Mouse (Mus musculus): ENCODE measurements around the gene Cacna1d. TPM values are rescaled to one million over a fixed set of nuclear protein-coding genes. Genes with fewer than 3 reads are reported as not detected.

Cacna1d gene
- total RNA-seq, 2 experiments from 2014 or later = 52.3 to 56.0 TPM

DNA sequence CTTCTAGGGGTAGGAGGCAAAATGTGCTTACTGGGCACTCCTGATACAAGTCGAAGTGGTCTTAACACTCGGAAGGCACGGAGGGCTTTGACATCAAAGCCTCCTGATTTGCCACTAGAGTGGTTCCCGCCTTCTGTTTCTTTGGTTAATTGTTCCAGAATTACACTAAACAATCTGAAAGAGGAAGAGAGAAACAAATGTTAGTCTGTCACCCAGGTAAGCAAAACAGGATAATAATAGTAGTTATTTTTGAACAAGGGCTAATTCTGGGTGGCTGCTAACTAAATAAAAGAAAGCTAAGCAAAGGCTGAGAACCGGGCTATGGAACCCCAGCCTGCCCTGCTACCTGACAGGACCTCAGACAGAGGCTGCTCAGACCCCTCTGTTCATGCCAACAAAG is 307.2 kb downstream of the Cacna1d start:
- no peak for DNase-seq (ENCODE audit: extremely low spot score in 1 of 2, low spot score in 2 of 2)
- H3K4me3 ChIP-seq = no peak overlapping the region
- intact Hi-C loops (cut with DNase I) = no loop called here
- TF ChIP-seq CTCF (IDR thresholded peaks at IDR 0.05) = no peak
- no peak overlapping the region for H3K27ac ChIP-seq

DNA sequence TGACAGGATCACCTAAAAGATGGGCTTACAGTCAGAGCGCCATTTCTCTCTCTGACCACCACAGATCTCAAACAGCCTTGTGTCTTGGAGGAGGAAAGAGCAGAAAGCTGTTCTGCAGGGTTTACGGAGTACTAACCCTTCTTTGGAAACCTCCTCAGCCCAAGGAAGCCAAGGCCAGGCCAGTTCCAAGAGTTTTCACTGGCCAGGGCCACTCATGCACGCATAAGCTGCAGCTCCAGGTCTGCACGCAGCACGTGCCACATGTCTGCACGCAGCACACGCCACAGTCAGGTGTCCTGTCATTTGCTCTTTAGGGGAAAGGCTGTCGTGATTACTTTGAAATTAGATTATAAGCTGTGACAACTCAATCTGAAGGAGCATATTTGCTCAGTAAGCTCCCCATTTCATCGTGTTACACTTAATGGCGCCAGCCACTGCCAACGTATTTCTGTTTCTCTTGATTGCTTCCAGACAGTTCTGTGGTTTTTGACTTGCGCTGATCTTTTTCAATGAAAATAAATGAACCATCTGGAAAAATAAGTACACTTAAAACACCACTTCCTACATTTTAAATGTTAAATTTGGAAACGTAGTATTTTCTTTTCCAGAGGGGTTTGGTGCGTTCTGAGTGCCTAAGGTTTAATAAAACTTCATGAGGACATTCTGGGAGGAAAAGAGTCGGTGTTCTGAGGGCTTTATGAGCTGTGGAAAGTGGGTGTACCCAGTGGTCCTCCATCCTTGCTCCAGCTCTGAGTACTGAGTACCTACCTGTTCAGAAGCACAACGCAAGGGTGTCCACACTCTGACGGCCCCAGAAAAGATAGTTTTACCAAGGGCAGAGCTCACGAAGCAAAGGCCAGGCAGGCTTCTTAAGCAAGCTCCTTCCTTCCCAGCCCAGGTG is 308.4 kb downstream of the Cacna1d start:
- Histone ChIP-seq H3K4me3 (no peak overlapping the region), H3K27ac (no peak overlapping the region)
- TF ChIP-seq CTCF (IDR thresholded peaks at IDR 0.05) = no peak
- intact Hi-C loops (cut with DNase I) = no loop called here
- DNase-seq (ENCODE audit: extremely low spot score in 1 of 2, low spot score in 2 of 2) = no peak

DNA sequence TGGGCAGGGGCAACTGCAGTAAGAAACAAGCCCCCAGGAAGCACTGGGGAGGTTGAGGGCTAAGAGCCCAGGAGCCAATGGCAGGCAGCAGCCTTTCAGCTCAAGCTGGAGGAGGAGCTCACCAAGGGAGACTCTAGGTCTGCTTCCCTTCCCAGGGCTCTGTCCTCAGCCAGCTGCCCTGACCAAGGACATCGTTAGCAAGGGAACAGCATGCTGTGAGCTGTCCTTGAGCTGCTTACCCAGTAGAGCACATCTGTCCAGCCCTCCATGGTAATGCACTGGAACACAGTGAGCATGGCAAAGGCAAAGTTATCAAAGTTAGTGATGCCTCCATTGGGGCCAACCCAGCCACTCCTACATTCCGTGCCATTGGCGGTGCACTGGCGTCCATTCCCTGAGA is 312.9 kb downstream of the Cacna1d start:
- no peak for TF ChIP-seq CTCF (IDR thresholded peaks at IDR 0.05)
- no peak for DNase-seq (ENCODE audit: extremely low spot score in 1 of 2, low spot score in 2 of 2)
- Histone ChIP-seq H3K27ac (no peak overlapping the region), H3K4me3 (no peak overlapping the region)
- intact Hi-C loops (cut with DNase I) = no loop called here

DNA sequence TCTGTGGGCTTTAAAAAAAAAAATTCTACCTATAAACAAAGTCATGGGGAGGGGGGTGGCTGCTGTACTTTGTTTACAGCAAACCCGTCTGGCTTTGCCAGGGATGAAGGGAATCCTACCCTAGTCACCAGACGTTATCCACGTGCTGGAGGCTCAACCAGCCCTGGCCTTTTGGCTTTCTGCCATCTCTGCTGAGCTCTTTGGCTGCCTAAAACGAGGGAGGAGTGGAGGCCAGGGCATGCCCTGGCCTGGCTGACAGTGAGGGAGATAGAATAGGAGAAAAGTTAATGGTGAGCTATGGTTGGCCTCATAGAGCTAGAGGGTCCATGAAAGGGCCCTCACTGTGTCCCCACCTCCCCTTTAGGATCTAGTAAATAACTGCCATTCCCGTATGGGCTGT is 313.4 kb downstream of the Cacna1d start:
- intact Hi-C loops (cut with DNase I) = no loop called here
- Histone ChIP-seq H3K4me3 (no peak overlapping the region), H3K27ac (no peak overlapping the region)
- no peak for TF ChIP-seq CTCF (IDR thresholded peaks at IDR 0.05)
- no peak for DNase-seq (ENCODE audit: extremely low spot score in 1 of 2, low spot score in 2 of 2)

DNA sequence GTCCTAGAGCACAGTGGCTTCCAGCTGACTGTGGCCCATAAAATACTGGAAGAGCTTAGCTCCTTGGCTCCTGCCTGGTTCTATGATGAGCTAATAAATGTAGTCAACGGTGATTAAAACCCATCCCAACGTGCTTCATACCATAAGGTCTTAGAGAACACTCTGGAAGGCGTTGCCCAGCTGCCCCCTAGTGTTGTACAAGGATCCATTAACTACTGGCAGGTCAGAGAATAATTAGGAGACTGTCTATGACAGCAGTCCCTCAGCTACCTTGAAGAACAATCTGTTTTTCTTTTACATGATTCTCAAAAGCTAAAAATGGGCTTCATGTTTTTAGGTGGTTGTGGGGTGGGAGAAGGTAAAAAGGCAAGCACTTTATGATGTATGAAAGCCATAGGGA is 315.9 kb downstream of the Cacna1d start:
- Histone ChIP-seq H3K27ac (no peak overlapping the region), H3K4me3 (no peak overlapping the region)
- DNase-seq (ENCODE audit: extremely low spot score in 1 of 2, low spot score in 2 of 2) = no peak
- TF ChIP-seq CTCF (IDR thresholded peaks at IDR 0.05) = no peak; the same call in 1 of the 2 replicates
- intact Hi-C loops (cut with DNase I) = no loop called here

DNA sequence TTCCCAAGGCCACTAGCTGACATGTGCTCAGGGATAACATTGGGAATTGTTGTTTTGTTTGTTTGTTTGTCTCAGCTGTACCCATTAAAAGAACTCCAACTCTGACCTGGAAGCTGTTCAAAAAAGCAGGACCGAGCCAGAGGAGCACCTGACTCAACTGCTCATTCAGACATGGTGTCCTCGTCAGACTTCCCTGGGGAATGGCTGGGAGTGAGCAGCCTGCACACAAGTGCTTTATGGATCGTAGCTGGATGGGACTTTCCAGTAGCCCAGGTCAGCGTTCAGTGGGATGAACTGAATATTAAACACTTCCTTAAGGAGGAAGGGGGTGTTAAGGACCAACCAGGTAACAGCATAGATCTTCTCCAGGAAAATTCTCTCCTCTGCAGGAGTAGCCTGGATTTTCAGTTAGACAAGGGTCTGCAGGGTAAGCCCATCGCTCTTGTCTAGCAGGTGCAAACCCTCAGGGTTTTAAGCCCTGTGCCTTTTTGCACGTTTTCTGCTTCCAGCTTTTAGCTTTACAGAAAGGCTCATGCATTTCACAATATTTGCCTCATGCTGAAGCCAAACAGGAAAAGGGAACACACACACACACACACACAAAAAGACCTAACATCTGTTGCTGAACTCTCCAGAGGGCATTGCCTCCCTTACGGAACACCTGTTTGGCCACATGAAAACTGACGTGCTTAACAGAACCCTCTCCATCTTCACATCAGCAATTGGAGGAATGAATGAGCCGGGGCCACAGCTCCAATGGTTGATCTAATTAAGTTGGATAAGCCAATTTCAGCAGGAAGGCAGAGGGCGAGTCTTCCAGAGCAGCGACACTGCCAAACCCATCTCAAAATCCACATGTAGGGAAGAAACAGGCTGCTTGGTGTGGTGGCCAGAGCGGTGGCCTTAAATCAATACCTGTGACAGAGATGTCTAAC is 318.2 kb downstream of the Cacna1d start:
- DNase-seq (ENCODE audit: extremely low spot score in 1 of 2, low spot score in 2 of 2) = no peak
- Histone ChIP-seq H3K27ac (no peak overlapping the region), H3K4me3 (no peak overlapping the region)
- intact Hi-C loops (cut with DNase I) = no loop called here
- no peak for TF ChIP-seq CTCF (IDR thresholded peaks at IDR 0.05)

DNA sequence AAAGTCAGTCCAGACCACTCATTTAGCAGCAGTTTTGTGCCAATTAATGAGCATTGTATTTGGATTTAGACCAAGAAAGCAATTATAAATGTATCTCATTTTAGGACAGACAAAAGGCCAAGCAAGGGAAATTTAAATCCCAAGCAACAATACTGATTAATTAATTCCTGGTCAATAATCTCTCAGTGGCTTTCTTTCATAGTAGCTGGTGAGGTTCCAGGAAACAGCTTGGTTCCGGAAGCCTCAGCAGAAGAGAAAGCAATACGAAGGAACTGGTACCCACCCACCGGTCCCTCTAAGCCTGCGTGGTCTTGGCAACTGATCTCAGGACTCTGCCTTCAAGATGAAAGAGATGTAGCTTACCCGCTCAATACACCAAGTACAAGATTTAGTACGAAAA is 319.7 kb downstream of the Cacna1d start:
- no peak for DNase-seq (ENCODE audit: extremely low spot score in 1 of 2, low spot score in 2 of 2)
- intact Hi-C loops (cut with DNase I) = no loop called here
- no peak for TF ChIP-seq CTCF (IDR thresholded peaks at IDR 0.05)
- Histone ChIP-seq H3K4me3 (no peak overlapping the region), H3K27ac (no peak overlapping the region)

DNA sequence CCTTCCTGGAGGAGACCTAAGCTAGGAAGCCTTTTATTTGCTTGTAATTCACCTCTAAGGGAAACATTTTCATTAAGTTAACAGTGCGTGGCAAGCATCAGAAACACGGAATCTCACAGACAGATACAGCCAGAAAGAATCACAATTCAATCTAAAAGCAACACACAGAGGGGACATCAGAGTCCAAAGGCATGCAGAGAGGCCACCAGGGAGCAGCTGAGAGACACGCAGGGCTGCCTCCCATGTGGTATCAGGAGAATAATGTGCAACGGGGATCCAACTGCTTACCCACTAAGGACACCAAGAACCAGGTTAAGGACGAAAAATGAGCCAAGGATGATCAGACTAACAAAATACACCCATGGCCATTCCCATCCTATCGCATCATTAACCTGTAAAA is 320.2 kb downstream of the Cacna1d start:
- intact Hi-C loops (cut with DNase I) = no loop called here
- no peak; the same call in 1 of the 2 replicates for TF ChIP-seq CTCF (IDR thresholded peaks at IDR 0.05)
- DNase-seq (ENCODE audit: extremely low spot score in 1 of 2, low spot score in 2 of 2) = no peak
- no peak overlapping the region for H3K4me3 ChIP-seq
- H3K27ac ChIP-seq = no peak overlapping the region

DNA sequence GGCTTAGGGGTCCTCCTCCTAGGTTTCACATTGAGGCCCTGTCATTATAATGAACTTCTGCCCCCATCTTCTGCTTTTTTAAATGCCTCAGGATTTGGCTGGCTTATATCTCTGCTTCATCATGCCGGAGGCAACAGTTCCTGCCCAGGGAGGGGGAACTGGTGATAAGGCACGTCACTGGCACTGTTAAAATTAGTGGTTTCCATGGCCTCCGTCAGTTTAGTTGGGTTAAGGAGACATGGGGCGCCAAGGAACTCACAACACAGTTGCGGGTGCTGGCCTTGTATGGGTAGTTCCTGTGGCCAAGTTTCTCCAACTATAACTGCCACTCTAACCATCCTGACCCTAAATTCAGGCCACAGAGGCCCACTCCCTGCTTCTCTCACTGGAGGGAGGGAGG is 321.8 kb downstream of the Cacna1d start:
- Histone ChIP-seq H3K4me3 (no peak overlapping the region), H3K27ac (0 out of 2 replicates have a peak overlapping the region, but pooled peaks have one; percentile 8)
- intact Hi-C loops (cut with DNase I) = no loop called here
- TF ChIP-seq CTCF (IDR thresholded peaks at IDR 0.05) = no peak
- DNase-seq (ENCODE audit: extremely low spot score in 1 of 2, low spot score in 2 of 2) = no peak

DNA sequence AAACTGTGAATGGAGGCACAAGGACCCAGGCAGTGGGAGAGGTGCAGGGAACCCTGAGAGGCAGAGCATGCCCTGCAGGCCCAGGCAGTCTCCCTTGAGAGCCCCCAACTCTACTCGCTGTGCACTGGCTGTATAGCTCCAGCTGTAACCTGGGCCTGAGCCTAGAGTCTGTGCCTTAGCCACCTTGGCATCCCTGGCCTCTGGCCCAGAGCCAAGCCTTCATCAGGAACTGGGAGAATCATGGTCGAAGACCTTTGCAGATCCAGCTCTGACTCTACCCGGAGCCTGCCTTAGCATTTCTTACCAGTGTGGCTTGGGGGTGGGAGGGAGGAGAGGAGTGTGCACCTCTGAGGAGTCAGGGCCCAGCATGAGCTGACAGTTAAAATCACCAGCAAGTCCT is 322.4 kb downstream of the Cacna1d start:
- no peak for TF ChIP-seq CTCF (IDR thresholded peaks at IDR 0.05)
- intact Hi-C loops (cut with DNase I) = no loop called here

DNA sequence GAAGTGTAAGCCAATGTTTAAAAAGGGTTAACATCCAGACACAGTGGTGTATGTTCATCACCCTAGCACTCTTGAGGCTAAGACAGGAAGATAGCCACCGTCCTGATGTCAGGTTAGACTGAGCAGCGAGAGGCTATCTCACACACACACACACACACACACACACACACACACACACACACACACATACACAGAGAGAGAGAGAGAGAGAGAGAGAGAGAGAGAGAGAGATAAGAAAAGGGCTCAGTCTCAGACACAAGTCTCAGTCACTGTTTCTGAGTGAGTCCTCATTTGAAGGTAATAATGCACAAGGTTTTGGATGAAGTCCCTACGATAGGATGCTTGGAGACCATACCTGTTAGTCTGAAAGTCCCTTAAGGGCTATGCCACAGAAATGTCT is 322.9 kb downstream of the Cacna1d start:
- no peak for DNase-seq (ENCODE audit: extremely low spot score in 1 of 2, low spot score in 2 of 2)
- Histone ChIP-seq H3K4me3 (no peak overlapping the region), H3K27ac (no peak overlapping the region)
- intact Hi-C loops (cut with DNase I) = no loop called here
- no peak for TF ChIP-seq CTCF (IDR thresholded peaks at IDR 0.05)

More for the DNA sequence above, 322.4 kb downstream of the Cacna1d start:
- no peak for DNase-seq (ENCODE audit: extremely low spot score in 1 of 2, low spot score in 2 of 2)
- Histone ChIP-seq H3K27ac (0 out of 2 replicates have a peak overlapping the region, but pooled peaks have one; percentile 8), H3K4me3 (no peak overlapping the region)

DNA sequence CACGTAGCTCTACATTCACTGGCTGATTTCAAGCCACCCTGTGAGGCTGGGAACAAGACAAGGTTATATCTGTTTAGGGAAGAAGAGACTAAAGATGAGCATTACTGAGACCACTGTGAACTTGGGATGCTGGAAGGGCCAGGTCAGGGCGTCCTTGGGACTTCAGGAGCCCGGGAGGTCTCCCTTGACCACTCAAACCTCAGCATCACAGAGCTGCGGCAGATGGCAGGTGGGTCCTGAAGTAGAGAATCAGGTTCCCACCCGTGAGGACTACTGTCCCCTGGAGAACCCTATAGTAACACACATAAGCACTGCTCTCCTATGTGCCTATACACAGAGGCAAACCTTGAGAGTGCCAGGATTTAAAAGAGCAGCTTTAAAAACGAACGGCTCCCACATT is 323.6 kb downstream of the Cacna1d start:
- TF ChIP-seq CTCF (IDR thresholded peaks at IDR 0.05) = no peak
- DNase-seq (ENCODE audit: extremely low spot score in 1 of 2, low spot score in 2 of 2) = no peak
- Histone ChIP-seq H3K4me3 (no peak overlapping the region), H3K27ac (no peak overlapping the region)
- intact Hi-C loops (cut with DNase I) = no loop called here
